Mouse (Mus musculus) G1E-ER4 (cell line): ENCODE data around the gene Mrpl47. TPM values are rescaled to one million over a fixed set of nuclear protein-coding genes. Genes with fewer than 3 reads are reported as not detected.
"Not testable (repeated sequence)": the region's sequence is repeated elsewhere in the genome, so short reads cannot be mapped to it uniquely, and the experiment has no call there.

ENCODE experiments used
- GATA1 ChIP-seq: IDR thresholded peaks from one replicate; pipeline ENCODE4 v1.8.0; 2012; ENCODE audit warnings: low read length, inconsistent platforms
- polyA plus RNA-seq: library from polyadenylated mRNA; stranded (reverse); fragments of >175 nt; gene quantifications from 2 replicates; pipeline ENCODE4 v1.2.3, GENCODE M21; 2012

The Mrpl47 gene
- polyA plus RNA-seq, 1 experiment: 1.7 TPM

GRCm38 (mm10) chr3:32713711-32714110, 23.7 kb downstream of the Mrpl47 start:
- TF ChIP-seq GATA1: no peak

DNA sequence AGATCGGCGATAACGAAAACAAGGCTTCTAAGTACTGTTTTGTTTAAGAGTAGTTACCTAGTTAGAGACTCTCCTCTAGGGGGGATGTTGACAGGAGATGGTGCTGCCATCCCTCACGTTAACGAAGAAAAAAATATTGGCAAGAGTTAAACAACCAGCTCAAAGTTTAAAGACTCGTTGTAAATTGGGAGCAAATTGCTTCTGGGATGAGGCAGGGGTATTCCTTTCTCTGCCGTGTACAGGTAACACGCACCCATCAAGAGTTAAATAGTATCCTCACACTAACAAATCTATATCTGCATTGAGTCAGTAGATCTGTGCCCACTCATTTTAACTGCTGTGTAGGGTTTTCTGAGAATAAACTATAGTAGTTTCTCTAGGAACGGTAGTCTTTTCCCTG, 28.0 kb downstream of the Mrpl47 start:
- no peak for TF ChIP-seq GATA1

DNA sequence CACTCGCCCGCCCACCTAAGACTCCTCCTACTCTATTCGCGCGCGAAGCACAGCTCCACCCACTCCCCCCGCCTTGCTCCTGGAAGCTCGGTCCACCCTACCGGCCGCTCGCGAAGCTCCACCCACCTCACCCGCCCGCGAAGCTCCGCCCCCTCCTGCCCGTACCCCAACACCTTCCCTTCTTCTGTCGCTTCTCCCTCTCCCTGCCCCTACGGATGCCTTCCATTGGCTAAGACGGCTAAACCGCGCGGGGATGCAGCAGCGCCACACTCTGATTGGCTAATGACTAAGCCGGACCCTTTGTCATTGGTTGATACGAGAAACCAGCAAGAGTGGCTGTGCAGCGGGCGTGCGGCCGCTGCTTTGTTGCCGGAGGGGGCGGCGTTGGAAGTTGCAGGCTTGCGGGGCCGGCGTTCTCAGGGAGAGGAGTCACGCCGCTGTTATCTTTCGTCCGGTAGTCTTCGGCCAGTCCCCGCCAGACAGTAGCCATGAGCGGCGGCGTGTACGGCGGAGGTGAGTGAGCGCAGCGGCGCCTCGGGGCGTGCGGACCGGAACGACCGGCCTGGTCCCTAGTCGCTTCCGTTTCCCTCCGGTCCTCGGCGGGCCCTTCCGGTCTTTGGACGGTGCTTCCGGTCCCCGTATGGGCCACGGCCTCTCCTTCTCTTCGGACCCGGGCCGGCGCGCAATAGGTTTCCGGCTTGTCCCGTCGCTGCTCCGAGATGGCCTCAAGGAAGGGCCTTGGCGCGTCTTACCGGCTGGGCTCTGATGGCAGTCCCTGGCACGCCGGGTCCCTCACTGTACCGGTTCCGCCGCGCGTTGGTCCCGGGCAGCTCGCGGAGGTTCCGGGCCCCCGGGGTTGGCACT, 28.8 kb downstream of the Mrpl47 start:
- TF ChIP-seq GATA1: no peak

DNA sequence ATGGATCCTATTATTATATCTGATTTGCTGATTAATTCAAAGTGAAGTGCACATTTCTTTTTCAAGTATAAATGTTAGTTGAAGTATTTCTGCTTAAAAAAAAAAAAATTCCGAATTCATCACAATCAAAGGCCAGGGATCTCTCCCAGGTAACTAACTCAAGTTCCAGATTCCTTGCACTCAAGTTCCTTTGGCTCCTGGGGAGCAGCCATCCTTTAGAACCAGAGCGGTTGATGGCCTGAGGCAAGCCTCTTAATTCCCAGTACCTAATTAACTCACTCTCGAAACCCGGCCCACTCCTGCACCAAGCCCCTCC, 29.4 kb downstream of the Mrpl47 start:
- TF ChIP-seq GATA1: no peak

- TF ChIP-seq GATA1: not testable (repeated sequence)
These were observed 31.6 kb downstream of the Mrpl47 start, which contains the start of gene Actl6a for GRCm38 (mm10) chr3:32705647-32706348. TSS of gene Actl6a (plus strand) at chr3:32706298.

GRCm38 (mm10) chr3:32698228-32698863, 39.1 kb downstream of the Mrpl47 start:
- no peak for TF ChIP-seq GATA1

DNA sequence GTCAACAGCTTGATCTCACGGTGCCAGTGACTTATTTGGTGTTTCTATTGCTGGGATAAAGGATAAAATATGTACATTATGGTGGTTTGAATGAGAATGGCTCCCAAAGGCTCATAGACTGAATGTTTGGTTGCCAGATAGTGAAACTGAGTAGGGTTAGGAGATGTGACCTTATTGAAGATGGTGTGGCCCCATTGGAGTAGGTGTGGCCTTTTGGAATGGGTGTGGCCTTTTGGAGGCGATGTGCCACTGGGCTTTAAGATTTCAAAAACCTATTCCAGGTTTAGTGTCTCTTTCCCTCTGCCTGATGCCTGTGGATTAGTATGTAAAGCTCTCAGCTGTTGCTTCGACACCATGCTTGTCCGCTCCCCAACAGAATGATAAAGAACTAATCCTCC, 41.8 kb downstream of the Mrpl47 start:
- TF ChIP-seq GATA1: no peak

- no peak for TF ChIP-seq GATA1
These were observed 42.4 kb downstream of the Mrpl47 start for GRCm38 (mm10) chr3:32694737-32695582.

DNA sequence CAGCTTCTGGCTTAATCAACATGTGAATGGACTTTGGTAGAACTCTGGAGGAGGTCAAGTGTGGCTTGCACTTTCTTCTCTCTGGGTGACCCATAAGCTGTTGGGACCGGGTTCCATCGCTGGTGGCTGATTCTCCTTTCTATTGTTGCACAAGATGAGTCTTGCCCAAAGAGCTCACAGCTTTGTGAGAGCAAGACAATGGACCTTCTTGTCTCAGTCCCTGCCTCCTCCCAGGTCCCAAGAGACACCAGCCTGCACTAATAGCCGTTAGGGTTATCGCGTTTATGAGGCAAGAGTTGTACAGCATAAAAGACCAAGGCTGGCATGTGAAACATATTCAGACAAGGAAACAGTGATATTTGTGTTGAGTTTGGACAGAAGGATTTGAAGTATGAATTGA, 43.2 kb downstream of the Mrpl47 start:
- no peak for TF ChIP-seq GATA1

DNA sequence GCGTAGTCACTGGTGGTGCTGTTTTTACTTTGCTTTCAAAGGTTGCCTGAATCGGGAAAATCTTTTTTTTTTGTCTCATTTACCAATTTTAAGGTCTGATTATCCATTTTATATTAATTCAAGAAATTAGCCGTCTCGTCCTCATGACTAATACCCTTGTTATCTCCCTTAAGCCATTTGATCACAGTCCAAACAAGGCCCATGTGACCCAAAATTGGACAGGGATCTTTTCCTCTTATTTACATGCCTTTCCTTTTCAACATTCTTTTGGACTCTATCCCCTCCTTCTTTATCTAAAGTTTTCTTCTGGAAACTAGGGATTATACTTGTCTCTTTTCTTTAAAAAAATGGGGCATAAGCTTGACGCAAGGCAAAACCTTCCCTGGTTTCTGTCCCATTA, 45.6 kb downstream of the Mrpl47 start:
- no peak for TF ChIP-seq GATA1

GRCm38 (mm10) chr3:32690901-32691300, 46.5 kb downstream of the Mrpl47 start:
- TF ChIP-seq GATA1: no peak

DNA sequence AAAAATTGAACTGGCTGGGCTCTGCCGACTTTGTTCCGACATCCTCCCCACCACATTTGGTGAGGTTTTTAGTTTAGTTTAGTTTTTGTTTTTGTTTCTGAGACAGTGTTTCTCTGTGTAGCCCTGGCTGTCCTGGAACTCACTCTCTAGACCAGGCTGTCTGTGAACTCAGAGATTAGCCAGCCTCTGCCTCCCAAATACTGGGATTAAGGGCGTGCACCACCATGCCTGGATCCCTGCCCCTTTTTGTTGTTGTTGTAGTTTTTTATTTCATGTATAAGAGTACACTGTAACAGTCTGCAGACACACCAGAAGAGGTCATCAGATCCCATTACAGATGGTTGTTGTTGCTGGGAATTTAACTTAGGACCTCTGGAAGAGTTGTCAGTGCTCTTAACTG, 47.4 kb downstream of the Mrpl47 start:
- no peak for TF ChIP-seq GATA1

DNA sequence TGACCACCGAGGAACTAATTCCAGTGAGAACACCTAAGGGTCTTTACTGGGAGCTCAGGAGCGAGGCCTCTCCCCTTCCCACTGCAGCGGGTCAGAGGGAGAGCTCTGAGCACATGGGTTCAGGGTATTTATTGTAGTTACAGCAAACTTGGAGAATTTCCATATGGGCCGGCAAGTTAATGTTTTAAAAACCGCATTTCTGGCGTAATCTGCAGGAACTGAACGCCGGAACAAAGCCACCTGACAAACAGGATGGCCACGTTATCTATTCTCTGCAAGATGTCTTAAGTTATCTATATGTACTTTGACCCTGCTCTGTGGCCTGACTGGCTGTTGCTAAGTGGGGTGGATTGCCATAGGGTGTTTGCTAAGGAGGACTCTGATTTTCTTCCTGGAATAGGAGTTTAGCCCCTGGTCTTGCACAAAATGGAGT, 47.8 kb downstream of the Mrpl47 start:
- peak; percentile 95 for TF ChIP-seq GATA1

- no peak for TF ChIP-seq GATA1
These were observed 50.2 kb downstream of the Mrpl47 start for GRCm38 (mm10) chr3:32687156-32687555.

- no peak for TF ChIP-seq GATA1
These were observed 50.9 kb downstream of the Mrpl47 start for GRCm38 (mm10) chr3:32686537-32686936.
